9 mouse cellular contexts compared by ENCODE assay signal in genomic region chr11:96271541-96272011, GRCm38 (mm10). TPM values are rescaled to one million over a fixed set of nuclear protein-coding genes. Genes with fewer than 3 reads are reported as not detected.
DNase-seq lines count a peak whose midpoint lies in the region; ATAC-seq and TF ChIP-seq lines count a peak whose summit lies in the region.
"Had no signal": no experiment of that assay in that cellular context is flagged by ENCODE, and none has a peak within 500 bp of the region (broad histone marks: within the 10 kb centered on the region; RNA-seq: fewer than 3 reads in every experiment).

No protein-coding gene starts in this region.

- 0 out of 2 replicates have a peak overlapping the region, but pooled peaks have one; percentile 27 for H3K9ac ChIP-seq in hindbrain, embryonic 11.5 days (ENCODE audit: low read depth, low read length)

- no peak for TF ChIP-seq POLR2A in thymus, adult 2 months (IDR thresholded peaks at IDR 0.05; ENCODE audit: control insufficient read depth, extremely low read depth, insufficient read depth, low read length, poor library complexity)

- no peak overlapping the region for H3K27ac ChIP-seq in thymus, adult 2 months (ENCODE audit: control insufficient read depth, insufficient read depth, low read length)
- no peak overlapping the region for H3K27ac ChIP-seq in hindbrain, embryonic 11.5 days (ENCODE audit: low read depth, low read length)
- peak overlapping the region; percentile 76 for H3K27ac ChIP-seq in limb, embryonic 10.5 days

- no peaks in the 10 kb centered on the region for H3K36me3 ChIP-seq in thymus, adult 2 months (ENCODE audit: control insufficient read depth, insufficient read depth, low read length)
- no peaks in the 10 kb centered on the region for H3K36me3 ChIP-seq in hindbrain, embryonic 11.5 days (ENCODE audit: control insufficient read depth, insufficient read depth, low read length)
- H3K36me3 ChIP-seq in limb, embryonic 10.5 days = no peaks in the 10 kb centered on the region

- H3K9me3 ChIP-seq in hindbrain, embryonic 11.5 days (ENCODE audit: control insufficient read depth, low read length) = no peaks in the 10 kb centered on the region
- H3K9me3 ChIP-seq in limb, embryonic 10.5 days (replicated peaks) = no peaks in the 10 kb centered on the region

- 1% methylated on average over 52 of the region's 52 CpGs for WGBS in thymus, adult 2 months
- under 1% methylated on average over 40 of the region's 52 CpGs for WGBS in hindbrain, embryonic 11.5 days
- under 1% methylated on average over 52 of the region's 52 CpGs for WGBS in limb, embryonic 10.5 days

- no peak for ATAC-seq in hindbrain, embryonic 11.5 days (ENCODE audit: low FRiP score)
- no peak for ATAC-seq in activated CD4-positive, CD25-positive, alpha-beta regulatory T cell, adult 4 months

- no peak for DNase-seq in thymus, adult 2 months
- no peak for DNase-seq in thymus, postnatal 36 days
- no peak for DNase-seq in hindbrain, embryonic 11.5 days (ENCODE audit: low spot score)
- no peak for DNase-seq in limb, embryonic 10.5 days (ENCODE audit: low spot score)
- peak; percentile 53 for DNase-seq in urinary bladder, postnatal 25 days (ENCODE audit: low spot score)
- no peak for DNase-seq in c-Kit-positive CD71-positive TER-119-positive erythroid progenitor cells, embryonic 14.5 days (ENCODE audit: low spot score)
- DNase-seq in lung, postnatal 10 days = no peak
- DNase-seq: thymus, postnatal 25 days had no signal

- no peaks in the 10 kb centered on the region; the same call in 1 of the 2 replicates for H3K4me1 ChIP-seq in thymus, adult 2 months (replicated peaks; ENCODE audit: control insufficient read depth, insufficient read depth, low read length)
- peaks cover 6% of the 10 kb centered on the region for H3K4me1 ChIP-seq in hindbrain, embryonic 11.5 days (replicated peaks; ENCODE audit: control insufficient read depth, insufficient read depth, low read length)
- H3K4me1 ChIP-seq in limb, embryonic 10.5 days = peaks cover 44% of the 10 kb centered on the region

- 0 out of 2 replicates have a peak, but pooled peaks have one; percentile 20 for TF ChIP-seq CTCF in thymus, adult 2 months (IDR thresholded peaks at IDR 0.05; ENCODE audit: borderline replicate concordance, control insufficient read depth, extremely low read depth, insufficient read depth, low read length, poor library complexity)

- peak overlapping the region; percentile 14; the same call in 1 of the 2 replicates for H3K4me2 ChIP-seq in hindbrain, embryonic 11.5 days (replicated peaks; ENCODE audit: low read depth, low read length)

- no peak overlapping the region for H3K4me3 ChIP-seq in thymus, adult 2 months (ENCODE audit: control insufficient read depth, insufficient read depth, low read length)
- peak overlapping the region; percentile 19 for H3K4me3 ChIP-seq in hindbrain, embryonic 11.5 days (ENCODE audit: low read depth, low read length)
- peak overlapping the region; percentile 50 for H3K4me3 ChIP-seq in limb, embryonic 10.5 days

- H3K27me3 ChIP-seq in thymus, adult 2 months (ENCODE audit: control insufficient read depth, insufficient read depth, low read length) = peaks cover 47% of the 10 kb centered on the region
- H3K27me3 ChIP-seq in hindbrain, embryonic 11.5 days (ENCODE audit: control insufficient read depth, insufficient read depth, low read length) = peaks cover 98% of the 10 kb centered on the region
- peaks cover 100% of the 10 kb centered on the region for H3K27me3 ChIP-seq in limb, embryonic 10.5 days (ENCODE audit: low read depth, poor library complexity, severe bottlenecking)

RNA-seq across cellular contexts. Expression of gene Hoxb9, which starts 0.3 kb away (rescaled TPM):
- polyA plus RNA-seq in thymus, adult 2 months (2012; rRNA removed) = 0.09 and 0.22 TPM in 2 replicates
- polyA plus RNA-seq in hindbrain, embryonic 11.5 days (2014; fragmentation: Nextera tagmentation; extraction: Ambion mirVana) = 0.80 and 3.2 TPM in 2 replicates
- polyA plus RNA-seq in limb, embryonic 10.5 days (2016; fragmentation: Nextera tagmentation; extraction: Ambion mirVana) = 3.4 and 3.8 TPM in 2 replicates
- polyA plus RNA-seq in activated CD4-positive, CD25-positive, alpha-beta regulatory T cell, adult 4 months (2017; shearing (Covaris generic)) = under 1 TPM in 1 of 2 experiments, not detected in 1; 0.15 TPM

RNA-seq across cellular contexts. Expression of gene Hoxb8, which starts 10.1 kb away (rescaled TPM):
- 0.09 and 0.20 TPM in 2 replicates for polyA plus RNA-seq in thymus, adult 2 months (2012; rRNA removed)
- polyA plus RNA-seq in hindbrain, embryonic 11.5 days (2014; fragmentation: Nextera tagmentation; extraction: Ambion mirVana) = 3.1 and 7.0 TPM in 2 replicates
- 0.95 and 1.2 TPM in 2 replicates for polyA plus RNA-seq in limb, embryonic 10.5 days (2016; fragmentation: Nextera tagmentation; extraction: Ambion mirVana)
- not detected for polyA plus RNA-seq in activated CD4-positive, CD25-positive, alpha-beta regulatory T cell, adult 4 months (2017; shearing (Covaris generic))

RNA-seq across cellular contexts. Expression of gene Hoxb7, which starts 14.8 kb away (rescaled TPM):
- polyA plus RNA-seq in thymus, adult 2 months (2012; rRNA removed) = 0.09 TPM in 1 of 2 replicates, not detected in the other
- polyA plus RNA-seq in hindbrain, embryonic 11.5 days (2014; fragmentation: Nextera tagmentation; extraction: Ambion mirVana) = 4.0 and 11.2 TPM in 2 replicates
- polyA plus RNA-seq in limb, embryonic 10.5 days (2016; fragmentation: Nextera tagmentation; extraction: Ambion mirVana) = 7.1 and 10.2 TPM in 2 replicates
- not detected for polyA plus RNA-seq in activated CD4-positive, CD25-positive, alpha-beta regulatory T cell, adult 4 months (2017; shearing (Covaris generic))

RNA-seq across cellular contexts. Expression of gene Hoxb6, which starts 20.7 kb away (rescaled TPM):
- 0.18 and 0.50 TPM in 2 replicates for polyA plus RNA-seq in thymus, adult 2 months (2012; rRNA removed)
- polyA plus RNA-seq in hindbrain, embryonic 11.5 days (2014; fragmentation: Nextera tagmentation; extraction: Ambion mirVana) = 15.9 and 38.5 TPM in 2 replicates
- polyA plus RNA-seq in limb, embryonic 10.5 days (2016; fragmentation: Nextera tagmentation; extraction: Ambion mirVana) = 6.1 and 7.9 TPM in 2 replicates
- not detected for polyA plus RNA-seq in activated CD4-positive, CD25-positive, alpha-beta regulatory T cell, adult 4 months (2017; shearing (Covaris generic))

RNA-seq across cellular contexts. Expression of gene Hoxb5, which starts 31.6 kb away (rescaled TPM):
- 0.18 and 0.22 TPM in 2 replicates for polyA plus RNA-seq in thymus, adult 2 months (2012; rRNA removed)
- polyA plus RNA-seq in hindbrain, embryonic 11.5 days (2014; fragmentation: Nextera tagmentation; extraction: Ambion mirVana) = 33.1 and 42.5 TPM in 2 replicates
- polyA plus RNA-seq in limb, embryonic 10.5 days (2016; fragmentation: Nextera tagmentation; extraction: Ambion mirVana) = 5.5 and 5.9 TPM in 2 replicates
- polyA plus RNA-seq in activated CD4-positive, CD25-positive, alpha-beta regulatory T cell, adult 4 months (2017; shearing (Covaris generic)) = not detected
